In the genomic region with DNA sequence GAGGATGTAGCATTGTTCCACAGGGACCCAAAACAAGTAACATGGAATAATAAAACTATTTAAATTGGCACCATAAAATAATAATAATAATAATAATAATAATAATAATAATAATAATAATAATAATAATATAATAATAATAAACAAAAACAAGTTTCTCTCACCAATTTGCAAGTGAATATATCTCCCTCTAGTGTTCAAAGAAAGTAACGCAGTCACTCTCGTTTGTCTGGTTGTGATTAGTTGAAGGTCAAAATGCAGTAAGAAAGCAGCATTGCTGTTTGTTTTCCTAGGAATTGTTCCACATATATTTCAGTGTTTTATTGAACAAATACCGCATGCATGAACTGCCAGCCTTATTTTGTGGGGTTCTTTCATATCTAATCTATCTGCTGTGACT, we compare ENCODE assay signal across 11 mouse cellular contexts. TPM values are rescaled to one million over a fixed set of nuclear protein-coding genes. Genes with fewer than 3 reads are reported as not detected.
A peak's percentile ranks its signal among the peaks of the same experiment; 100 is the strongest.
DNase-seq lines count a peak whose midpoint lies in the region; ATAC-seq and TF ChIP-seq lines count a peak whose summit lies in the region.
"Not testable (repeated sequence)": the region's sequence is repeated elsewhere in the genome, so short reads cannot be mapped to it uniquely, and the experiment has no call there.
"Had no signal": no experiment of that assay in that cellular context is flagged by ENCODE, and none has a peak within 500 bp of the region (broad histone marks: within the 10 kb centered on the region; RNA-seq: fewer than 3 reads in every experiment).

No protein-coding gene starts in this region.

- intact Hi-C loops in left cerebral cortex, adult 2 months (cut with DNase I), result loop anchor here (2.0 kb wide), 1 partner anchor 350 kb away; a partner anchor contains a TSS

- not testable (repeated sequence) for H3K9ac ChIP-seq in forebrain, embryonic 14.5 days (ENCODE audit: low read length); hindbrain, postnatal 0 days (replicated peaks; ENCODE audit: low read length)

- not testable (repeated sequence) for H3K27ac ChIP-seq in forebrain, embryonic 14.5 days (ENCODE audit: low read depth, low read length); hindbrain, postnatal 0 days; left cerebral cortex, adult 2 months

- H3K4me3 ChIP-seq in forebrain, embryonic 14.5 days (ENCODE audit: low read depth, low read length); hindbrain, postnatal 0 days (ENCODE audit: low read length); left cerebral cortex, adult 2 months: not testable (repeated sequence)

- ATAC-seq in forebrain, embryonic 14.5 days; hindbrain, postnatal 0 days: not testable (repeated sequence)

- H3K27me3 ChIP-seq in forebrain, embryonic 14.5 days (replicated peaks; ENCODE audit: control insufficient read depth, insufficient read depth, low read length); hindbrain, postnatal 0 days (ENCODE audit: insufficient read depth, low read length): not testable (repeated sequence)

- TF ChIP-seq CTCF in hindbrain, postnatal 0 days (IDR thresholded peaks at IDR 0.05; ENCODE audit: low read depth), result peak; percentile 59
- peak; percentile 59 for TF ChIP-seq CTCF in left cerebral cortex, adult 2 months (IDR thresholded peaks at IDR 0.05)

- H3K4me2 ChIP-seq in forebrain, embryonic 14.5 days (ENCODE audit: low read length); hindbrain, postnatal 0 days (ENCODE audit: low read depth, low read length): not testable (repeated sequence)

- peak; percentile 69 for DNase-seq in ES-CJ7 (ENCODE audit: low read depth, low spot score)
- DNase-seq in R1 (ENCODE audit: low read depth, low spot score), result peak; percentile 61
- peak; percentile 71 for DNase-seq in embryo, embryonic 10 days (ENCODE audit: low spot score)
- peak; percentile 67 for DNase-seq in forebrain, embryonic 14.5 days (ENCODE audit: low spot score)
- peak; percentile 66 for DNase-seq in hindbrain, postnatal 0 days (ENCODE audit: low spot score)
- not testable (repeated sequence) for DNase-seq in left cerebral cortex, adult 2 months (ENCODE audit: extremely low spot score in 1 of 2, low spot score in 2 of 2)
- DNase-seq in mesoderm, embryonic 11.5 days (ENCODE audit: low read depth, low spot score), result peak; percentile 72
- DNase-seq in thymus, postnatal 0 days (ENCODE audit: low spot score), result peak; percentile 33

- WGBS in forebrain, embryonic 14.5 days, result 22% methylated on average over 3 of the region's 3 CpGs
- WGBS in hindbrain, postnatal 0 days, result 25% methylated on average over 3 of the region's 3 CpGs

- not testable (repeated sequence) for H3K4me1 ChIP-seq in forebrain, embryonic 14.5 days (ENCODE audit: control insufficient read depth, insufficient read depth, low read length); hindbrain, postnatal 0 days (ENCODE audit: insufficient read depth, low read length)

- H3K36me3 ChIP-seq in forebrain, embryonic 14.5 days (ENCODE audit: control insufficient read depth, insufficient read depth, low read length); hindbrain, postnatal 0 days (ENCODE audit: insufficient read depth, low read length): not testable (repeated sequence)

- H3K9me3 ChIP-seq in forebrain, embryonic 14.5 days (replicated peaks; ENCODE audit: control insufficient read depth, low read length); hindbrain, postnatal 0 days (ENCODE audit: low read length): not testable (repeated sequence)

RNA-seq across cellular contexts. Expression of a gene that starts 8.4 kb away (rescaled TPM):
- 0.11 and 0.27 TPM in 2 replicates for polyA plus RNA-seq in forebrain, embryonic 14.5 days (2014; fragmentation: Nextera tagmentation; extraction: Ambion mirVana)
- 0.22 and 0.52 TPM in 2 replicates for total RNA-seq in hindbrain, postnatal 0 days (2014; rRNA removed)
- polyA plus RNA-seq in hindbrain, postnatal 0 days (2015; fragmentation: Nextera tagmentation; extraction: Ambion mirVana), result 0.11 and 0.18 TPM in 2 replicates
- under 1 TPM; 0.54 to 0.94 TPM for total RNA-seq in left cerebral cortex, adult 2 months (2021)
- polyA plus RNA-seq in thymus, postnatal 0 days (2015; fragmentation: Nextera tagmentation; extraction: Ambion mirVana), result 0.03 and 0.04 TPM in 2 replicates
- total RNA-seq: gastrocnemius, postnatal 14 days had no signal
- polyA plus RNA-seq: activated CD4-positive, CD25-positive, alpha-beta regulatory T cell, adult 4 months; liver, embryonic 15.5 days had no signal
